Mouse (Mus musculus) CH12.LX (cell line): ENCODE results near the gene Pfkfb2. TPM values are rescaled to one million over a fixed set of nuclear protein-coding genes. Genes with fewer than 3 reads are reported as not detected.

Experiments used
- DNase-seq: peaks from one replicate; pipeline ENCODE4 v3.0.0-alpha.2; 2013; ENCODE audit errors: extremely low read depth
- H3K27ac ChIP-seq: 2 replicates; pipeline ENCODE4 v1.5.1; 2012; ENCODE audit warnings: low read depth, mild to moderate bottlenecking, control low read depth, moderate library complexity; ENCODE audit not compliant: insufficient read depth
- H3K27me3 ChIP-seq: replicated peaks from 2 replicates; pipeline ENCODE3; 2012; ENCODE audit warnings: inconsistent platforms
- H3K36me3 ChIP-seq, 2 experiments: replicated peaks in 1 of 2; 2 replicates each; pipeline versions ENCODE3 to v1.6.1; 2012; ENCODE audit warnings: inconsistent platforms in 1 of 2, low read length in 1 of 2, mild to moderate bottlenecking in 1 of 2, mixed read lengths in 1 of 2, moderate library complexity in 1 of 2; ENCODE audit not compliant: control insufficient read depth in 1 of 2, insufficient read depth in 1 of 2
- H3K4me1 ChIP-seq, 2 experiments: 2 replicates each; pipeline ENCODE4 v1.6.1; 2012; ENCODE audit warnings: inconsistent platforms in 1 of 2, moderate library complexity in 1 of 2; ENCODE audit not compliant: insufficient read depth in 2 of 2, control insufficient read depth in 1 of 2
- H3K4me2 ChIP-seq: 2 replicates; pipeline ENCODE4 v1.6.1; 2012; ENCODE audit warnings: low read depth, mild to moderate bottlenecking, control low read depth; ENCODE audit not compliant: poor library complexity, insufficient read depth, severe bottlenecking
- H3K4me3 ChIP-seq, 3 experiments: fragments of 150-350 bp in 1 of 3; sonication (generic) in 1 of 3; replicated peaks in 1 of 3; 2 replicates each; pipeline versions ENCODE3 to v1.5.1; 2011 to 2012; ENCODE audit warnings: low read depth in 2 of 3, low read length in 2 of 3, mild to moderate bottlenecking in 2 of 3, moderate library complexity in 2 of 3, control low read depth in 1 of 3, improper control_type of control experiment in 1 of 3, inconsistent platforms in 1 of 3, mixed read lengths in 1 of 3; ENCODE audit not compliant: poor library complexity in 1 of 3
- H3K79me2 ChIP-seq: replicated peaks from 2 replicates; pipeline ENCODE4 v1.6.1; 2012; ENCODE audit warnings: mild to moderate bottlenecking, moderate library complexity; ENCODE audit not compliant: control insufficient read depth, poor library complexity, insufficient read depth, severe bottlenecking; ENCODE audit errors: extremely low read depth
- H3K9ac ChIP-seq: 2 replicates; pipeline ENCODE4 v1.6.1; 2012; ENCODE audit warnings: low read depth, mild to moderate bottlenecking, control low read depth, moderate library complexity; ENCODE audit not compliant: insufficient read depth
- H3K9me3 ChIP-seq: replicated peaks from 2 replicates; pipeline ENCODE3; 2012; ENCODE audit warnings: low read length, inconsistent platforms, mixed read lengths
- BHLHE40 ChIP-seq: IDR thresholded peaks from 2 replicates; pipeline ENCODE4 v1.6.1; 2011; ENCODE audit warnings: mild to moderate bottlenecking, low read depth, low read length, improper control_type of control experiment
- CTCF ChIP-seq, 2 experiments: IDR thresholded peaks in 1 of 2; conservative IDR thresholded peaks in 1 of 2; 2 replicates each; pipeline ENCODE4 v1.5.1; 2011 to 2012; ENCODE audit warnings: low read depth in 2 of 2, low read length in 2 of 2, improper control_type of control experiment in 1 of 2, inconsistent platforms in 1 of 2, mild to moderate bottlenecking in 1 of 2, moderate library complexity in 1 of 2
- E2F4 ChIP-seq: IDR thresholded peaks from 2 replicates; pipeline ENCODE4 v1.6.1; 2011; ENCODE audit warnings: low read depth, low read length, improper control_type of control experiment; ENCODE audit not compliant: insufficient replicate concordance
- EP300 ChIP-seq: IDR thresholded peaks from 2 replicates; pipeline ENCODE4 v1.6.1; 2011; ENCODE audit warnings: low read length, improper control_type of control experiment
- IRF4 ChIP-seq: IDR thresholded peaks from 2 replicates; pipeline ENCODE4 v1.6.1; 2014; ENCODE audit warnings: low read depth, mild to moderate bottlenecking, inconsistent platforms, low read length, improper control_type of control experiment
- JUND ChIP-seq: conservative IDR thresholded peaks from 2 replicates; pipeline ENCODE4 v1.6.1; 2011; ENCODE audit warnings: low read depth, low read length, improper control_type of control experiment
- MAX ChIP-seq: IDR thresholded peaks from 2 replicates; pipeline ENCODE4 v1.6.1; 2011; ENCODE audit warnings: low read length, improper control_type of control experiment
- MAZ ChIP-seq: IDR thresholded peaks from 2 replicates; pipeline ENCODE4 v1.6.1; 2012; ENCODE audit warnings: low read depth, mild to moderate bottlenecking, inconsistent platforms, low read length, improper control_type of control experiment, moderate library complexity
- NELFE ChIP-seq: IDR thresholded peaks from 2 replicates; pipeline ENCODE4 v1.6.1; 2011; ENCODE audit warnings: low read depth, low read length, improper control_type of control experiment
- NRF1 ChIP-seq: IDR thresholded peaks from 2 replicates; pipeline ENCODE4 v1.6.1; 2014; ENCODE audit warnings: low read depth, mild to moderate bottlenecking, inconsistent platforms, low read length, improper control_type of control experiment, moderate library complexity
- POLR2AphosphoS2 ChIP-seq: IDR thresholded peaks from 2 replicates; pipeline ENCODE4 v1.6.1; 2011; ENCODE audit warnings: low read depth, low read length, improper control_type of control experiment
- RCOR1 ChIP-seq: conservative IDR thresholded peaks from 2 replicates; pipeline ENCODE4 v1.6.1; 2012; ENCODE audit warnings: low read depth, mild to moderate bottlenecking, inconsistent platforms, low read length, improper control_type of control experiment
- SMC3 ChIP-seq: IDR thresholded peaks from 2 replicates; pipeline ENCODE4 v1.6.1; 2011; ENCODE audit warnings: low read depth, low read length, improper control_type of control experiment
- UBTF ChIP-seq: IDR thresholded peaks from 2 replicates; pipeline ENCODE4 v1.6.1; 2012; ENCODE audit warnings: low read depth, mild to moderate bottlenecking, inconsistent platforms, low read length, improper control_type of control experiment, moderate library complexity
- USF1 ChIP-seq: IDR thresholded peaks from 2 replicates; pipeline ENCODE4 v1.6.1; 2014; ENCODE audit warnings: low read depth, mild to moderate bottlenecking, inconsistent platforms, low read length, improper control_type of control experiment
- ZMIZ1 ChIP-seq: IDR thresholded peaks from 2 replicates; pipeline ENCODE4 v1.6.1; 2012; ENCODE audit warnings: low read depth, mild to moderate bottlenecking, inconsistent platforms, low read length, improper control_type of control experiment
- dilution Hi-C: fragments of 300-500 bp; cut with MboI; formaldehyde crosslinking; loops from 2 replicates; pipeline ENCODE4 v1.14.3; 2020; ENCODE audit warnings: low sequenced_read_pairs; ENCODE audit not compliant: extremely low pct_unique_long_range_greater_than_20kb, extremely low pct_ligation_motif_present
- in situ Hi-C: fragments of 300-500 bp; cut with MboI; formaldehyde crosslinking; loops from 3 replicates; pipeline ENCODE4 v1.14.3; 2019; ENCODE audit warnings: low sequenced_read_pairs, low pct_ligation_motif_present, low pct_unique_long_range_greater_than_20kb, mixed read lengths
- polyA plus RNA-seq: library from polyadenylated mRNA; unstranded; fragments of >175 nt; gene quantifications from 2 replicates; pipeline ENCODE4 v1.2.1, GENCODE M21; 2012; ENCODE audit warnings: low read depth; ENCODE audit not compliant: insufficient read length
- total RNA-seq, 2 experiments: library from RNA; depleted of rRNA; stranded (reverse); fragments of 300-350 nt in 1 of 2; fragments of >200 nt in 1 of 2; gene quantifications; 2 replicates each; pipeline ENCODE4 v1.2.3; 2012 to 2014

Gene Pfkfb2
- total and polyA plus RNA-seq, 3 experiments, result 3.7 to 7.1 (median 4.3) TPM

DNA sequence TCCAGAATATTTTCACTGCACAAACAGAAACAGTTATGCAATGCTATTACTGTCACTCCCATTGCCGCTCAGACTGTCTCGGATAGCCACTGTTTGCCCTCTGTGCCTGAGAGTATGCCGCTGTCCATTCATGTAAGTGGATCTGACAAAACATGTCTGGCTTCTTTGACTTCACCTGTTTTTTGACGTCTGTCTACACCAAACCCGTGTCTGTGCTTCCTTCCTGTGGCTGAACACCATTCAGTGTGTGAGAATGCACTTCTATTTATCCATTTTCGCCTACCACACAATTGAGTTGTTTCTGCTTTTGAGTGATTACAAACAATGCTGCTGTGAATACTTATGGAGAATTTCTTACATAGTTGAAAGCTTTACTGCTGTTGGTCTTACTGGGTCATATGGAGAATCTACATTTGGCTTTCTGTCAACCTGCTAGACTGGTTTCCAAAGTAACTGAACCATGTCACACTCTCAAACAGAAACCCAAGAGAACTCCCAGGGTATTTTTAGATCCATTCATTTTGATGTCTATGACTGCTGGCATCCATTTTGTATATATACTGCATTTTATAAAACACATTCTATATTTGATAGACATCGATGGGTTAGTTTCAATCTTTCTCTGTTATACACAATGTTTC is 46.8 kb upstream of the Pfkfb2 start:
- Histone ChIP-seq H3K4me1 (peaks cover 3 to 8% of the 10 kb centered on the region in 2 experiments), H3K4me2 (no peak overlapping the region), H3K9me3 (no peaks in the 10 kb centered on the region), H3K27ac (no peak overlapping the region), H3K9ac (no peak overlapping the region), H3K79me2 (no peaks in the 10 kb centered on the region), H3K27me3 (no peaks in the 10 kb centered on the region), H3K36me3 (no peaks in the 10 kb centered on the region), H3K4me3 (no peak overlapping the region)
- peak; percentile 31 for DNase-seq
- in situ Hi-C loops (no loop called here), dilution Hi-C loops (no loop called here)
- TF ChIP-seq MAZ (no peak), SMC3 (no peak)
- TF ChIP-seq, all 38 proteins: peak for 0

DNA sequence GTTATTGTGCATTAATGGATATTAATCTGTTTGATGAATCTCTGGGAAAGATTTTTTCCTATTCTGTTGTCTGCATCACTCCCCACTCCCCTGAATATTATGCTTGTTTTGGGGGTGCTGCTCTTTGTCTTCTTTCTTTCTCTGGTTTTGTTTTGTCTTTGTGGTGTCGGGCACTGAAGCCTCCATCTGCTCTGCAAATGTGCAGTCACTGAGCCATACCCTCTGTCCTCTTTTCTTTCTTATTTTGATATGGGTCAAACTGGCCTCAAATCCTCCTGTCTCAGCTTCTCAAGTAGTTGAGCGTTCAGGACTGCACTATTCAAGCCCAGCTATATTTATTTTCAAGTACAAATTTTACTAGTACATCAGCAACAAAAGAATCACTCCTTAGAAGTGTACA is 46.2 kb upstream of the Pfkfb2 start:
- H3K9ac ChIP-seq, result no peak overlapping the region
- H3K4me2 ChIP-seq, result no peak overlapping the region
- no peak for DNase-seq
- in situ Hi-C loops, result no loop called here
- no peak overlapping the region for H3K27ac ChIP-seq
- H3K36me3 ChIP-seq, result no peaks in the 10 kb centered on the region
- TF ChIP-seq MAX, result no peak
- TF ChIP-seq IRF4, result no peak
- no peak for TF ChIP-seq USF1
- no peak for TF ChIP-seq E2F4
- no peak for TF ChIP-seq RCOR1
- TF ChIP-seq CTCF (conservative IDR thresholded peaks at IDR 0.05 in 1 of 2, IDR thresholded peaks at IDR 0.05 in 1 of 2; ENCODE audit: low read depth in 2 of 2, low read length in 2 of 2), result no peak
- no peak for TF ChIP-seq UBTF
- no peak for TF ChIP-seq EP300
- TF ChIP-seq NRF1, result no peak
- TF ChIP-seq JUND, result no peak
- no peak for TF ChIP-seq SMC3
- no peak for TF ChIP-seq BHLHE40
- no peak for TF ChIP-seq NELFE
- TF ChIP-seq, all 38 proteins: peak for 0
- no peaks in the 10 kb centered on the region for H3K79me2 ChIP-seq
- no peaks in the 10 kb centered on the region for H3K9me3 ChIP-seq
- no peak overlapping the region for H3K4me3 ChIP-seq
- H3K4me1 ChIP-seq, result peaks cover 3 to 8% of the 10 kb centered on the region in 2 experiments
- dilution Hi-C loops, result no loop called here
- H3K27me3 ChIP-seq, result no peaks in the 10 kb centered on the region

DNA sequence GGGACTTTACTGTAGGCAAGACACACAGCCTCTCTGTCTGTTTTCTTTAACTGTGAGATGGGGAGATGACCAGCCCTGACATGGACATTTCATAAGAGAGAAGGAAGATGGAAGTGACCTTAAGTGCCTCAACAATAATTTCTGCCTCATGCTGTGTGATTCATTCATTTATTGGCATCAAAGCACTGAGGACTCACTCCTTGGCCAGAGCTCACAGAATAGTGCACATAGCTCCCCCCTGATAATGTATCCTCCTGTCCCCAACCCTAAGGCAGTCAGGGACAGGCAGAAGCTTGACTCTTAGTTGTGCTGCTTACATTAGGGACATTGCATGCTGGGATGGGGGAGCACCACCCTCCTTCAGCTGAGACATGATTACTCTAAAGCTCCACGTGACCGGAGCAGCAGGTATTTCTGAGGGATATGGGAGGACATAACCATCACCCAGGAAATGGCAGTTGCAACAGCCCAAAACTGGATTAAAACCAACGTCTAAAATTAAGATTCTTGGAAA is 42.0 kb upstream of the Pfkfb2 start:
- H3K79me2 ChIP-seq, result no peaks in the 10 kb centered on the region
- H3K4me2 ChIP-seq, result no peak overlapping the region
- no peak for TF ChIP-seq ZMIZ1
- no peak for TF ChIP-seq POLR2AphosphoS2
- in situ Hi-C loops (no loop called here), dilution Hi-C loops (no loop called here)
- H3K27me3 ChIP-seq, result no peaks in the 10 kb centered on the region
- no peak overlapping the region for H3K4me3 ChIP-seq
- H3K27ac ChIP-seq, result no peak overlapping the region
- H3K36me3 ChIP-seq, result no peaks in the 10 kb centered on the region
- no peak overlapping the region for H3K9ac ChIP-seq
- no peaks in the 10 kb centered on the region for H3K9me3 ChIP-seq
- H3K4me1 ChIP-seq, result peaks cover 3 to 6% of the 10 kb centered on the region in 2 experiments
- no peak for DNase-seq
